Mouse (Mus musculus): Measurements from ENCODE around the gene Rph3a.

DNA sequence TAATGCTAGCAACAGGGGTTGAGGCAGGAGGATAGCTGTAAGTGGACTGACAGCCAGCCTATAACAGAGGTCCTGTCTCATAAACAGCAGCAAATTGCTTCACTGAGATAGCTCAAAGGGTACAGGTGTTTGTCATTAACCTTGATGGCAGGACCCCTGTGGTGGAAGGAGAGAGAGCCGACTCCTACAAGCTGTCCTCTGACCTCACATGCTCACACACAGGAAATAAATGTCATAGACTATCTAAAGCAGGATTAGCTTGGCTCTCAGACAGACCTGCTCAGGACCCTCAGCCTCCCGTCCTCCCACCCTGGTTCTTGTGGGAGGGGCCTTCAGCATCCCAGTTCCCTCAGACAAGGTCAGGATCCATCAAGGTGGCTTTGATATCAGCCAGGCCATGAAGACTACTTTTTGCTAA, 117.6 kb downstream of the Rph3a start:
- TF ChIP-seq CTCF (IDR thresholded peaks at IDR 0.05; ENCODE audit: low read depth, low read length): no peak
- TF ChIP-seq GATA1 (IDR thresholded peaks at IDR 0.05; ENCODE audit: borderline replicate concordance, low read length): no peak
- no peak for TF ChIP-seq GATA2 (IDR thresholded peaks at IDR 0.05; ENCODE audit: borderline replicate concordance, low read depth, low read length)

All from G1E (cell line).